ENCODE assay signal across 17 mouse cellular contexts in genomic region chr2:119411674-119412073, GRCm38 (mm10).
DNase-seq lines count a peak whose midpoint lies in the region; ATAC-seq and TF ChIP-seq lines count a peak whose summit lies in the region.
"Had no signal": no experiment of that assay in that cellular context is flagged by ENCODE, and none has a peak within 500 bp of the region (broad histone marks: within the 10 kb centered on the region; RNA-seq: fewer than 3 reads in every experiment).

No protein-coding gene starts in this region.

- H3K79me2 ChIP-seq in liver, adult 2 months (ENCODE audit: control insufficient read depth, insufficient read depth, low read length), result no peaks in the 10 kb centered on the region; the same call in 1 of the 2 replicates

- no peak overlapping the region for H3K4me2 ChIP-seq in liver, postnatal 0 days (ENCODE audit: low read depth, low read length)
- no peak overlapping the region for H3K4me2 ChIP-seq in heart, embryonic 16.5 days (ENCODE audit: low read depth, low read length)
- H3K4me2 ChIP-seq: embryonic facial prominence, embryonic 13.5 days; neural tube, embryonic 12.5 days had no signal

- TF ChIP-seq EP300 in liver, postnatal 0 days (IDR thresholded peaks at IDR 0.05; ENCODE audit: low read depth), result no peak

- DNase-seq in kidney, adult 2 months, result peak; percentile 54
- DNase-seq in kidney, postnatal 4 days, result no peak
- DNase-seq in liver, adult 2 months (ENCODE audit: extremely low read depth, low read depth, low spot score), result no peak
- no peak for DNase-seq in liver, postnatal 0 days
- peak; percentile 16 for DNase-seq in lung, postnatal 14 days
- no peak for DNase-seq in cerebellum, postnatal 14 days
- DNase-seq: adrenal gland, postnatal 25 days; cerebellum, adult 18-20 months; right cerebral cortex, postnatal 25 days; thymus, postnatal 25 days had no signal

- H3K27ac ChIP-seq in kidney, adult 2 months (ENCODE audit: insufficient read depth, low read depth, low read length), result peak overlapping the region; percentile 75
- H3K27ac ChIP-seq in liver, adult 2 months (replicated peaks; ENCODE audit: insufficient read depth, low read depth, low read length), result peak overlapping the region; percentile 12; the same call in 1 of the 2 replicates
- no peak overlapping the region for H3K27ac ChIP-seq in liver, postnatal 0 days (ENCODE audit: low read depth)
- peak overlapping the region; percentile 60 for H3K27ac ChIP-seq in heart, embryonic 16.5 days (ENCODE audit: low read length)
- H3K27ac ChIP-seq: embryonic facial prominence, embryonic 13.5 days; neural tube, embryonic 12.5 days had no signal

- H3K27me3 ChIP-seq in kidney, adult 2 months (replicated peaks; ENCODE audit: control insufficient read depth, insufficient read depth, low read length), result no peaks in the 10 kb centered on the region
- H3K27me3 ChIP-seq in liver, adult 2 months (ENCODE audit: control insufficient read depth, insufficient read depth, low read length), result no peaks in the 10 kb centered on the region
- H3K27me3 ChIP-seq in liver, postnatal 0 days (ENCODE audit: insufficient read depth, low read length), result no peaks in the 10 kb centered on the region
- H3K27me3 ChIP-seq in heart, embryonic 16.5 days (ENCODE audit: control insufficient read depth, insufficient read depth, low read length), result no peaks in the 10 kb centered on the region
- H3K27me3 ChIP-seq: embryonic facial prominence, embryonic 13.5 days; neural tube, embryonic 12.5 days; Patski had no signal

- H3K9ac ChIP-seq in liver, adult 2 months (ENCODE audit: low read depth, low read length), result no peak overlapping the region
- H3K9ac ChIP-seq in liver, postnatal 0 days (replicated peaks), result no peak overlapping the region
- no peak overlapping the region for H3K9ac ChIP-seq in heart, embryonic 16.5 days (ENCODE audit: low read length)
- H3K9ac ChIP-seq: embryonic facial prominence, embryonic 13.5 days had no signal

- peaks cover 2% of the 10 kb centered on the region for H3K36me3 ChIP-seq in kidney, adult 2 months (ENCODE audit: control insufficient read depth, insufficient read depth, low read length)
- peaks cover 53% of the 10 kb centered on the region for H3K36me3 ChIP-seq in liver, adult 2 months (ENCODE audit: control insufficient read depth, insufficient read depth, low read length)
- peaks cover 36% of the 10 kb centered on the region for H3K36me3 ChIP-seq in liver, postnatal 0 days (replicated peaks; ENCODE audit: insufficient read depth, low read length)
- peaks cover 16% of the 10 kb centered on the region; the same call in 1 of the 2 replicates for H3K36me3 ChIP-seq in heart, embryonic 16.5 days (ENCODE audit: control insufficient read depth, insufficient read depth)

- H3K4me3 ChIP-seq in kidney, adult 2 months (ENCODE audit: insufficient read depth, low read depth, low read length), result no peak overlapping the region
- H3K4me3 ChIP-seq in liver, adult 2 months (ENCODE audit: insufficient read depth, low read depth, low read length), result no peak overlapping the region
- H3K4me3 ChIP-seq in liver, postnatal 0 days (ENCODE audit: low read depth, low read length), result no peak overlapping the region
- no peak overlapping the region for H3K4me3 ChIP-seq in heart, embryonic 16.5 days (ENCODE audit: low read length)
- H3K4me3 ChIP-seq: embryonic facial prominence, embryonic 13.5 days; neural tube, embryonic 12.5 days had no signal

- H3K4me1 ChIP-seq in kidney, adult 2 months (ENCODE audit: control insufficient read depth, insufficient read depth, low read length), result no peaks in the 10 kb centered on the region
- peaks cover 1% of the 10 kb centered on the region for H3K4me1 ChIP-seq in liver, adult 2 months (ENCODE audit: control insufficient read depth, insufficient read depth, low read length)
- H3K4me1 ChIP-seq in liver, postnatal 0 days (ENCODE audit: insufficient read depth), result no peaks in the 10 kb centered on the region
- H3K4me1 ChIP-seq in heart, embryonic 16.5 days (ENCODE audit: control insufficient read depth, insufficient read depth, low read length), result peaks cover 5% of the 10 kb centered on the region
- H3K4me1 ChIP-seq: embryonic facial prominence, embryonic 13.5 days; neural tube, embryonic 12.5 days had no signal

- no peak for TF ChIP-seq CTCF in kidney, adult 2 months (conservative IDR thresholded peaks at IDR 0.05; ENCODE audit: insufficient read depth, insufficient read length, low read depth, low read length)
- no peak for TF ChIP-seq CTCF in liver, adult 2 months (IDR thresholded peaks at IDR 0.05; ENCODE audit: low read depth, low read length)
- TF ChIP-seq CTCF in liver, postnatal 0 days (IDR thresholded peaks at IDR 0.05; ENCODE audit: low read depth), result no peak

- no peak for TF ChIP-seq POLR2A in kidney, adult 2 months (IDR thresholded peaks at IDR 0.05; ENCODE audit: low read depth, low read length)
- no peak for TF ChIP-seq POLR2A in liver, adult 2 months (IDR thresholded peaks at IDR 0.05; ENCODE audit: extremely low read depth, insufficient read depth, low read length)

- ATAC-seq in liver, postnatal 0 days, result no peak
- 0 out of 2 replicates have a peak, but pooled peaks have one; percentile 38 for ATAC-seq in heart, embryonic 16.5 days (replicated peaks; ENCODE audit: extremely low read depth, insufficient read depth, low FRiP score)
- ATAC-seq: activated CD4-positive, CD25-positive, alpha-beta regulatory T cell, adult 4 months; hindbrain, embryonic 16.5 days; intestine, postnatal 0 days; Patski had no signal

- no peaks in the 10 kb centered on the region for H3K9me3 ChIP-seq in liver, postnatal 0 days (ENCODE audit: low read length)
- no peaks in the 10 kb centered on the region for H3K9me3 ChIP-seq in heart, embryonic 16.5 days (replicated peaks; ENCODE audit: control insufficient read depth, low read length)
- H3K9me3 ChIP-seq: embryonic facial prominence, embryonic 13.5 days; neural tube, embryonic 12.5 days had no signal

- 51% methylated on average over 2 of the region's 2 CpGs for WGBS in kidney, adult 2 months
- WGBS in liver, adult 2 months, result 52% methylated on average over 2 of the region's 2 CpGs
- 64% methylated on average over 2 of the region's 2 CpGs for WGBS in liver, postnatal 0 days (ENCODE audit: insufficient replicate concordance)
- 58% methylated on average over 2 of the region's 2 CpGs for WGBS in heart, embryonic 16.5 days

Comparison
In these comparisons a context has a peak if more than half of its experiments do, and no peak if none do; other contexts are left out.
1. DNase-seq: peak in kidney, adult 2 months (single experiment) and lung, postnatal 14 days (single experiment); none in kidney, postnatal 4 days (0 of 2), liver, adult 2 months (single experiment), liver, postnatal 0 days (single experiment) and cerebellum, postnatal 14 days (0 of 2).